ENCODE assay signal across 18 mouse cellular contexts in the genomic region with DNA sequence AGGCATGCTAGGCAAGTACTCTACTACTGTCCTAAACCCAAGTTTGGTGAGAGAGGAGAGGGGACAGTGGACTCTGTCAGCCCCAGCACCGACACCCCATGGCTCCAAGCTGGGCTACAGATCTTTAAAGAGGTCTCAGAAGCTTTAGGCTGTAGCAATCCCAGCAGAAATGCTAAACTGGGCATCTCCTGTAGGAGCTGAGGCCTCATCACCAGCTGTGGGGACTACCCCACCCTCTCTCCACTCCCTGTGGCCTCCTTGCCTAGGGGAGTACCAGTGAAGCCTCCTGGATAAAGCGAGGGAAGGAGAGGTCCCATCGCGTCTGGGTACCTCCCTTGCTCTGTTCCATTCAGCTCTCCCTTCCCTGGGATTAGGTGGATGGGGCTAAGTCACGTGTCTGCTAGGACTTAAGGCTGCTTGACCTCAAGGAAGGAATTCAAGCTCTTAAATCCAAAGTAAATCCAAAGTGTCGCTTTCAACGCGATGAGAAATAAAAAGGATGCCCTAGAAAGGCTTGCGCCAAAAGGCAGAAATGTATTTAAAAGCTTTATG. TPM values are rescaled to one million over a fixed set of nuclear protein-coding genes. Genes with fewer than 3 reads are reported as not detected.
DNase-seq lines count a peak whose midpoint lies in the region; ATAC-seq and TF ChIP-seq lines count a peak whose summit lies in the region.
"Had no signal": no experiment of that assay in that cellular context is flagged by ENCODE, and none has a peak within 500 bp of the region (broad histone marks: within the 10 kb centered on the region; RNA-seq: fewer than 3 reads in every experiment).

No protein-coding gene starts in this region.

- WGBS in forebrain, embryonic 13.5 days, result 52% methylated on average over 9 of the region's 9 CpGs
- 43% methylated on average over 9 of the region's 9 CpGs for WGBS in forebrain, embryonic 10.5 days
- 72% methylated on average over 9 of the region's 9 CpGs for WGBS in liver, embryonic 14.5 days (ENCODE audit: insufficient replicate concordance)
- 47% methylated on average over 9 of the region's 9 CpGs for WGBS in midbrain, embryonic 11.5 days
- 50% methylated on average over 9 of the region's 9 CpGs for WGBS in midbrain, embryonic 15.5 days

- 0 out of 2 replicates have a peak overlapping the region, but pooled peaks have one; percentile 16 for H3K9ac ChIP-seq in forebrain, embryonic 13.5 days
- H3K9ac ChIP-seq in liver, embryonic 14.5 days (replicated peaks), result no peak overlapping the region
- no peak overlapping the region for H3K9ac ChIP-seq in midbrain, embryonic 11.5 days (ENCODE audit: low read length)
- H3K9ac ChIP-seq in midbrain, embryonic 15.5 days, result no peak overlapping the region
- H3K9ac ChIP-seq: hindbrain, embryonic 12.5 days; neural tube, embryonic 15.5 days had no signal

- TF ChIP-seq EP300 in liver, embryonic 14.5 days (IDR thresholded peaks at IDR 0.05; ENCODE audit: low read depth), result no peak

- TF ChIP-seq CTCF in liver, embryonic 14.5 days (IDR thresholded peaks at IDR 0.05; ENCODE audit: low read depth), result no peak

- no peak for DNase-seq in forebrain, embryonic 10.5 days (ENCODE audit: extremely low spot score, low spot score)
- DNase-seq in liver, embryonic 14.5 days (ENCODE audit: low read depth in 3 of 3, low spot score in 3 of 3), result no peak
- DNase-seq in liver, result no peak
- peak; percentile 79 for DNase-seq in midbrain, embryonic 11.5 days (ENCODE audit: low spot score, missing footprints)
- no peak for DNase-seq in thymus, postnatal 36 days
- DNase-seq: adrenal gland, adult 8-10 months; gastrocnemius, postnatal 25 days; kidney, adult 8-10 months; layer of hippocampus, postnatal 36 days; right cerebral cortex, adult 18-20 months; right cerebral cortex, postnatal 4 days had no signal

- H3K9me3 ChIP-seq in forebrain, embryonic 13.5 days (replicated peaks), result no peaks in the 10 kb centered on the region
- H3K9me3 ChIP-seq in forebrain, embryonic 10.5 days, result no peaks in the 10 kb centered on the region
- no peaks in the 10 kb centered on the region for H3K9me3 ChIP-seq in liver, embryonic 14.5 days (ENCODE audit: control insufficient read depth, low read length)
- H3K9me3 ChIP-seq in midbrain, embryonic 11.5 days (ENCODE audit: control insufficient read depth, low read length), result no peaks in the 10 kb centered on the region
- H3K9me3 ChIP-seq in midbrain, embryonic 15.5 days, result no peaks in the 10 kb centered on the region
- H3K9me3 ChIP-seq: hindbrain, embryonic 12.5 days; neural tube, embryonic 15.5 days had no signal

- no peak for ATAC-seq in forebrain, embryonic 13.5 days
- ATAC-seq in liver, embryonic 14.5 days (ENCODE audit: insufficient read depth), result no peak
- ATAC-seq in midbrain, embryonic 11.5 days (ENCODE audit: low FRiP score), result no peak
- ATAC-seq in midbrain, embryonic 15.5 days (replicated peaks), result no peak
- ATAC-seq: activated CD4-positive, CD25-positive, alpha-beta regulatory T cell, adult 4 months had no signal

- peaks cover 53% of the 10 kb centered on the region for H3K36me3 ChIP-seq in forebrain, embryonic 13.5 days (ENCODE audit: poor library complexity, severe bottlenecking)
- peaks cover 39% of the 10 kb centered on the region for H3K36me3 ChIP-seq in forebrain, embryonic 10.5 days (replicated peaks)
- no peaks in the 10 kb centered on the region; the same call in 1 of the 2 replicates for H3K36me3 ChIP-seq in liver, embryonic 14.5 days (replicated peaks; ENCODE audit: control insufficient read depth, insufficient read depth, low read depth)
- H3K36me3 ChIP-seq in midbrain, embryonic 11.5 days (ENCODE audit: control insufficient read depth, insufficient read depth, low read length), result peaks cover 19% of the 10 kb centered on the region
- peaks cover 3% of the 10 kb centered on the region; the same call in 1 of the 2 replicates for H3K36me3 ChIP-seq in midbrain, embryonic 15.5 days (replicated peaks)

- H3K27me3 ChIP-seq in forebrain, embryonic 13.5 days, result no peaks in the 10 kb centered on the region
- no peaks in the 10 kb centered on the region for H3K27me3 ChIP-seq in forebrain, embryonic 10.5 days (ENCODE audit: poor library complexity, severe bottlenecking)
- no peaks in the 10 kb centered on the region for H3K27me3 ChIP-seq in liver, embryonic 14.5 days (ENCODE audit: control insufficient read depth, insufficient read depth, low read length)
- H3K27me3 ChIP-seq in midbrain, embryonic 11.5 days (ENCODE audit: control insufficient read depth, insufficient read depth, low read length), result no peaks in the 10 kb centered on the region
- no peaks in the 10 kb centered on the region for H3K27me3 ChIP-seq in midbrain, embryonic 15.5 days (replicated peaks)
- H3K27me3 ChIP-seq: hindbrain, embryonic 12.5 days; neural tube, embryonic 15.5 days had no signal

- H3K4me3 ChIP-seq in forebrain, embryonic 13.5 days, result no peak overlapping the region
- H3K4me3 ChIP-seq in forebrain, embryonic 10.5 days, result no peak overlapping the region
- H3K4me3 ChIP-seq in liver, embryonic 14.5 days (ENCODE audit: insufficient read depth in 1 of 2, low read depth in 2 of 2, low read length in 2 of 2), result no peak overlapping the region
- H3K4me3 ChIP-seq in midbrain, embryonic 11.5 days (ENCODE audit: low read depth, low read length), result no peak overlapping the region
- no peak overlapping the region for H3K4me3 ChIP-seq in midbrain, embryonic 15.5 days
- H3K4me3 ChIP-seq: heart, adult 2 months; hindbrain, embryonic 12.5 days; layer of hippocampus, adult 2 months; neural tube, embryonic 15.5 days had no signal

- H3K4me1 ChIP-seq in forebrain, embryonic 13.5 days, result 0 out of 2 replicates have a peak, but pooled peaks cover 8% of the 10 kb centered on the region
- H3K4me1 ChIP-seq in forebrain, embryonic 10.5 days, result peaks cover 17% of the 10 kb centered on the region; the same call in 1 of the 2 replicates
- peaks cover 11 to 20% of the 10 kb centered on the region in 2 experiments for H3K4me1 ChIP-seq in liver, embryonic 14.5 days (replicated peaks; ENCODE audit: control insufficient read depth in 2 of 2, insufficient read depth in 2 of 2, low read length in 1 of 2)
- no peaks in the 10 kb centered on the region; the same call in 1 of the 2 replicates for H3K4me1 ChIP-seq in midbrain, embryonic 11.5 days (ENCODE audit: control insufficient read depth, insufficient read depth, low read length)
- H3K4me1 ChIP-seq in midbrain, embryonic 15.5 days, result peaks cover 4% of the 10 kb centered on the region; the same call in 1 of the 2 replicates

- no peak overlapping the region for H3K27ac ChIP-seq in forebrain, embryonic 13.5 days
- H3K27ac ChIP-seq in forebrain, embryonic 10.5 days, result no peak overlapping the region
- no peak overlapping the region for H3K27ac ChIP-seq in liver, embryonic 14.5 days
- H3K27ac ChIP-seq in midbrain, embryonic 11.5 days (ENCODE audit: low read depth, low read length), result no peak overlapping the region
- H3K27ac ChIP-seq in midbrain, embryonic 15.5 days, result no peak overlapping the region
- H3K27ac ChIP-seq: heart, adult 2 months; hindbrain, embryonic 12.5 days; layer of hippocampus, adult 2 months; neural tube, embryonic 15.5 days had no signal

- no peak overlapping the region for H3K4me2 ChIP-seq in forebrain, embryonic 13.5 days
- H3K4me2 ChIP-seq in liver, embryonic 14.5 days (ENCODE audit: low read depth), result peak overlapping the region; percentile 70; the same call in 1 of the 2 replicates
- no peak overlapping the region for H3K4me2 ChIP-seq in midbrain, embryonic 11.5 days
- H3K4me2 ChIP-seq in midbrain, embryonic 15.5 days, result no peak overlapping the region
- H3K4me2 ChIP-seq: hindbrain, embryonic 12.5 days; neural tube, embryonic 15.5 days had no signal

RNA-seq across cellular contexts. Expression of a gene that starts 17.6 kb away (rescaled TPM):
- 5.8 TPM in 2 replicates for polyA plus RNA-seq in forebrain, embryonic 13.5 days (2015; fragmentation: Nextera tagmentation; extraction: Ambion mirVana)
- 4.6 and 5.5 TPM in 2 replicates for polyA plus RNA-seq in forebrain, embryonic 10.5 days (2016; fragmentation: Nextera tagmentation; extraction: Ambion mirVana)
- polyA plus RNA-seq in liver, embryonic 14.5 days (2012; rRNA removed), result 8.2 and 8.3 TPM in 2 replicates
- 4.4 and 5.1 TPM in 2 replicates for polyA plus RNA-seq in liver, embryonic 14.5 days (2014; fragmentation: Nextera tagmentation; extraction: Ambion mirVana)
- polyA plus RNA-seq in midbrain, embryonic 11.5 days (2014; fragmentation: Nextera tagmentation; extraction: Ambion mirVana), result 5.0 and 5.1 TPM in 2 replicates
- polyA plus RNA-seq in midbrain, embryonic 15.5 days (2015; fragmentation: Nextera tagmentation; extraction: Ambion mirVana), result 25.8 and 27.1 TPM in 2 replicates
- polyA plus RNA-seq: activated CD4-positive, CD25-positive, alpha-beta regulatory T cell, adult 4 months had no signal

RNA-seq across cellular contexts. Expression of a gene that starts 42.6 kb away (rescaled TPM):
- 134 and 154 TPM in 2 replicates for polyA plus RNA-seq in forebrain, embryonic 13.5 days (2015; fragmentation: Nextera tagmentation; extraction: Ambion mirVana)
- polyA plus RNA-seq in forebrain, embryonic 10.5 days (2016; fragmentation: Nextera tagmentation; extraction: Ambion mirVana), result 188 and 201 TPM in 2 replicates
- polyA plus RNA-seq in liver, embryonic 14.5 days (2012; rRNA removed), result 41.9 and 49.2 TPM in 2 replicates
- polyA plus RNA-seq in liver, embryonic 14.5 days (2014; fragmentation: Nextera tagmentation; extraction: Ambion mirVana), result 22.7 and 25.8 TPM in 2 replicates
- 76.4 and 80.5 TPM in 2 replicates for polyA plus RNA-seq in midbrain, embryonic 11.5 days (2014; fragmentation: Nextera tagmentation; extraction: Ambion mirVana)
- 215 and 222 TPM in 2 replicates for polyA plus RNA-seq in midbrain, embryonic 15.5 days (2015; fragmentation: Nextera tagmentation; extraction: Ambion mirVana)

RNA-seq across cellular contexts. Expression of a gene that starts 57.5 kb away (rescaled TPM):
- polyA plus RNA-seq in forebrain, embryonic 13.5 days (2015; fragmentation: Nextera tagmentation; extraction: Ambion mirVana), result 14.4 and 15.2 TPM in 2 replicates
- polyA plus RNA-seq in forebrain, embryonic 10.5 days (2016; fragmentation: Nextera tagmentation; extraction: Ambion mirVana), result 39.3 and 39.8 TPM in 2 replicates
- polyA plus RNA-seq in liver, embryonic 14.5 days (2012; rRNA removed), result 116 and 122 TPM in 2 replicates
- polyA plus RNA-seq in liver, embryonic 14.5 days (2014; fragmentation: Nextera tagmentation; extraction: Ambion mirVana), result 240 and 255 TPM in 2 replicates
- 36.8 and 40.1 TPM in 2 replicates for polyA plus RNA-seq in midbrain, embryonic 11.5 days (2014; fragmentation: Nextera tagmentation; extraction: Ambion mirVana)
- polyA plus RNA-seq in midbrain, embryonic 15.5 days (2015; fragmentation: Nextera tagmentation; extraction: Ambion mirVana), result 24.5 and 29.2 TPM in 2 replicates

RNA-seq across cellular contexts. Expression of a gene that starts 57.5 kb away (rescaled TPM):
- 0.76 and 1.2 TPM in 2 replicates for polyA plus RNA-seq in forebrain, embryonic 13.5 days (2015; fragmentation: Nextera tagmentation; extraction: Ambion mirVana)
- 2.1 and 2.3 TPM in 2 replicates for polyA plus RNA-seq in forebrain, embryonic 10.5 days (2016; fragmentation: Nextera tagmentation; extraction: Ambion mirVana)
- polyA plus RNA-seq in liver, embryonic 14.5 days (2012; rRNA removed), result 0.08 TPM in 1 of 2 replicates, not detected in the other
- 0.09 and 0.10 TPM in 2 replicates for polyA plus RNA-seq in liver, embryonic 14.5 days (2014; fragmentation: Nextera tagmentation; extraction: Ambion mirVana)
- polyA plus RNA-seq in midbrain, embryonic 11.5 days (2014; fragmentation: Nextera tagmentation; extraction: Ambion mirVana), result 1.3 and 1.5 TPM in 2 replicates
- 1.7 and 3.2 TPM in 2 replicates for polyA plus RNA-seq in midbrain, embryonic 15.5 days (2015; fragmentation: Nextera tagmentation; extraction: Ambion mirVana)
- polyA plus RNA-seq: activated CD4-positive, CD25-positive, alpha-beta regulatory T cell, adult 4 months had no signal
